Mouse (Mus musculus) cerebral cortex, adult 2 months (tissue): ENCODE results near the gene Vps54.

Experiments used
- WGBS: fragments of 180-500 bp; shearing (Covaris S2); methylation state at CpG from one replicate; pipeline ENCODE4 v1.1.7; 2018; 5-methylcytosine and 5-hydroxymethylcytosine counted together

Gene Vps54

DNA sequence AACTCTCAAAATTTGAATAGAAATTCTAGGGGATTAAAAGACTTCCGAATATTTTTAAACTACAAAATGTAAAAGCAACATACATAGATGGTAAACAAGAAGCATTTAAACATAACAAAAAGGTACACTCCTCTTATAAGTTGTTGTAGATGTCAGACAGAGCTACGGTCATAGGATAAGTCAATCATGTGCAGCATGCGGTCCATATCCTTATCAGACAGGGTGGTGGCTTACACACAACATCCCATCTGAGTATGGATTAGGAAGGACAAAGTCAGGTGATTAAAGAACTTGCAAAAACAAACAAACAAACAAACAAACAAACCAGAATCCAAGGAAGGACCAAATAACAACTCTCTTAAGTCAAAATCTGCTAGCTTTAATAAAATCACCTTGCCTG, 106.9 kb downstream of the Vps54 start:
- 95% methylated on average over 3 of the region's 3 CpGs for WGBS

DNA sequence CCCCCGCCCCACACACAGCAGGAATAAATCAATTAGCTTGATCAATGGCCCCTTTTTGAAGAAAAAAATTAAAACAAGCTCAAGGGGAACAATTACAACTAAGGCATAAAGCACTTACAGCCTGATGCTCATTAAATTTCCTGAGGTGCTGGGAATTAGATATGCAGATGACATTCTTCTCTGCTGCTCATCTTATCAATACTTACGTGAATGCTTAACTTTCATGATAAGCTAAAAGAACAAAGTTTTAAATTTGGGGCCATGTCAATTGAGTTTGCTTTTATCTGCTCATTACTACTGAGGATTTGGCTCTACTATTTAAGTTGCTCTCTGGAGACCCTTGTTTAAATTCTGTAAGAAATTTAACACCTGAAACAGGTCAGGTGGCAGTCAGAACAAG, 109.8 kb downstream of the Vps54 start:
- WGBS: 98% methylated on average over 2 of the region's 2 CpGs

DNA sequence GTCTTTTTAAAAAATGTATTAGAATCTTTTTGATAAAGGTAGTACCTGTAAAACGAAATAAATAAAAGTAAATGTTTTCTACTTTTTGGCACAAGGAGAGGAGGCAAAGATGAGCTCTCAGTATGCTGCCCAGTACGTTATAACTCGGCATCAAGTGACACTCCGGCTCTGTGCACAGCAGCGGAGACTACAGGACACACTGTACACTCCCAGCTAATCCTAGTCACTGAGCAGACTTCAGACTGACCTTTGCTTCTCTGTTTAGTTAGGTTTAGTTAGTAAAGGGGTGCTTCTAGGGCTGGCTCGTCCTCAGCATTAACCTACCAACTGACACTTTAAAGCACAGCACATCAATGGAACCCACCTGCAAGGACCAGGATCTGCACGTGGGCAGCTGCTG, 112.2 kb downstream of the Vps54 start:
- WGBS: 92% methylated on average over 7 of the region's 7 CpGs

DNA sequence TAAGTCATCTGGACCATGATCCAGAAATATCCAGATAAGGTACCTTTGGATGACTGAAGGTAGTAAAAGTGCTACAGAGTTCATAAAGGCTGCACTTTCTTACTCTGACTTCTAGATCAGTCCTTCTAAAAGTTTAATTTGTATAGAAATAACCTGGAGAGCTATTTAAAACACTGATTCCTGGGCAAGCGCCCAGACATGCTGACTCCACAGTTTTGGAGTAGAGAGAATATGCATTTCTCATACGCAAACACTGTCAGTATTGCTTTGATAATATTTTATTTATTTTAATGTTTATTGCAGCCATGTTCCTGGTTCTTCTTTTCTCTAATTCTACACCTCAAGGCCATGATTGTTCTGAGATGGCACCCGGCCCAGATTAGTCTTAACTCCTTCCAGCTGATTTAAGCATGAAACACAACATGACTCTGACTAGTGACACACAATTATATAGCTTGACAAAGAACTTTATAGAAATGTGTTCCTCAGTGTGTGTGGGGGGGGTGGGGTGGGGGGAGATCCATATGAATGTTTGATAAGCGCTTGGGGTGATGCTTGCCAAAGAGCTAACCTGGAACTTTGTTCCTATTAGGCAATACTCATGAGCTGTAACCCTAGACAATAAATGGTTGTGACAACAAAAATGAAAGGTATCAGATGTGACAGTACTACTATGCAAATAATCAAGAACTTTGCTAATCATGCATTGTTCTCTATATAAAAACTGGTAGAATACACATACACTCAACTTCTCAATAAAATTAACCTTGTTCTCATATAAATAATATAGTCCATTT, 124.3 kb downstream of the Vps54 start:
- WGBS: 77% methylated on average over 4 of the region's 4 CpGs

DNA sequence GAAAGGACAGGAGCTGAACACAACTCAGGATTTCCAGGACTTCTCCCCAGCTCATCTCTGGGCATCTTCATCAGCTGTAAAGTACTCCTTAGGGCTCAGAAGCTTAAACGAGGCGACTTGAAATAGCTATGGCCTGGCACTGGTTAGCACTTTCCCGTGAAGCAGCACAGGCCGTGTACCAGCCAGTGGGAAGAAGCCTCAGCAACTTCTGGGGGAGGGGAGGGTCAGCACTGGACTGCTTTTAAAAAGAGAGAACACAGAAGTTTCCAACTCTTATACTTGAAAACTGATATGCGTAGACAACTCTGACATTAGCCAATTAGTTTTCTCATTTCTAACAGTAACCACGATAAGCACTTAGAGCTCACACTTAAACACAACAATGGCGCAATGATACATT, 129.4 kb downstream of the Vps54 start:
- WGBS: 43% methylated on average over 7 of the region's 7 CpGs

DNA sequence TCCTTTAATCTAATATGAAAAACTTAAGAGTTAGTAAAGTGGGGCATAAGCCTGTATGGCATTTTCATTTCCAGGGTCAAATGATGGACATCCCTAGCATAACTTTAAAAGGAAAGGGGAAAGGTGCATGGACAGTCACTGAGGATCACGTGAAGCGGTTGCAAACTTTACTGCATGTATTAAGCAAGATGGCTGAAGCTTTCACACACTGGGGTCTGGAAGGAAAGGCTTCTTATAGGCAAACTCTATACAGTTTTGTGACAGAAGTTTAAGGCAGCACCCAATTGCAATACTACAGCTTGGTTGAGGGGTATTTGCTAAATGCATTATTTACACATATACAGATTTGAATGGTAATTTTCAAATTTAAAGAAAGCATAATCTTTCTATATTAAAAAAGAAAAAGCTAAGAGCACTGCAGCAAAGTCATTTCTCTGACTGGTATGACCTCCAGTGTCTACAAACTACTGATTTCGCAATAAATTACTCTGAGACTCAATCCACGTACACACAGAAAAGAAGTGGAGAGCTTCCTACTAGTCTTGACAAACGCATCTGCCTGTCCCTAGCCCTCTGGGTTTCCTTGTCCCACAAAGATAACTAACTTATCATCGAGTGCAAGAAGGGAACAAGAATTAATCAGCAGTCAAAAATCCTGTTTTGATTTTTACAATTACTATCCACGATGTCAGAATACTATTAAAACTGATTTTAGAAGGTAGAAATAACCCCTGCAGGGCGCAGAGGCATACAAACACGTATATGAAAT, 130.4 kb downstream of the Vps54 start:
- WGBS: 11% methylated on average over 9 of the region's 9 CpGs

DNA sequence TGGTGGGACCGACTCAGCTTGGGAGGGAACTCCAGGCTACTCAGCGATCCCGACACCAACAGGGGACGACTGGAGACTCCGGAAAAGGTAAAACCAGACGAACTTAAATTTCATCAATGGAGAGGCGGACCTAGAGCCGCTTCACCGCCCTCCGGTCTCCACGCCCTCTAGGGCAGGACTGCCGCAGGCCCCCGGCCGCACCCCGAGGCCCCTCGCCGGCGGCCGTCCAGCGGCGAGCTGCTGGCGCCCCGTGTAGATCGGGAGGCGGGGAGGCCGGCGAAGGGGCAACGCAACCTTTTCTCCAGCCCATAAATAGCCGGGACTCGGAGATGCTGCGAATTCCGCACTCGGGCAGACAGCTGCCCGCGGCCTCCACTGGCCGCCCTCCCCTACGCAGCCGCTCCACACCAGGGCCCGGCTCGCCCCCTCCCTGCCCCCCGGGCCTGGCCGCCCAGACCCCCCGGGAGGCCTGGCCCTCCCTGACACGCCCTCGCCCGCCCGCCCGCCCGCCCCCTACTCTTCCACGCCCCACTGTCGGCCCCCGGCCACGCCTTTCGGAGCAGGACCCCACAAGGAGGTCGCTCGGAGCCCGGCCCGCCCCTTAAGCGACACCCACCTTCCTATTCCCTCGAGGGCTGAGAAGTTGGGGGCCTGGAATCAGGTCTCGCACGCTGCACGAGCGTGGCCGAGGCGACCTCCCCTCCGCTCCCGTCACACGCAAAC, 131.5 kb downstream of the Vps54 start:
- WGBS: 1% methylated on average over 62 of the region's 69 CpGs
